Mouse (Mus musculus): ENCODE data around the gene Epm2a. TPM values are rescaled to one million over a fixed set of nuclear protein-coding genes. Genes with fewer than 3 reads are reported as not detected.
A peak's percentile ranks its signal among the peaks of the same experiment; 100 is the strongest.
"Not testable (repeated sequence)": the region's sequence is repeated elsewhere in the genome, so short reads cannot be mapped to it uniquely, and the experiment has no call there.

The Epm2a gene
- 1.9 and 2.9 TPM in 2 replicates for polyA plus RNA-seq (2014; fragmentation: Nextera tagmentation; extraction: Ambion mirVana)

DNA sequence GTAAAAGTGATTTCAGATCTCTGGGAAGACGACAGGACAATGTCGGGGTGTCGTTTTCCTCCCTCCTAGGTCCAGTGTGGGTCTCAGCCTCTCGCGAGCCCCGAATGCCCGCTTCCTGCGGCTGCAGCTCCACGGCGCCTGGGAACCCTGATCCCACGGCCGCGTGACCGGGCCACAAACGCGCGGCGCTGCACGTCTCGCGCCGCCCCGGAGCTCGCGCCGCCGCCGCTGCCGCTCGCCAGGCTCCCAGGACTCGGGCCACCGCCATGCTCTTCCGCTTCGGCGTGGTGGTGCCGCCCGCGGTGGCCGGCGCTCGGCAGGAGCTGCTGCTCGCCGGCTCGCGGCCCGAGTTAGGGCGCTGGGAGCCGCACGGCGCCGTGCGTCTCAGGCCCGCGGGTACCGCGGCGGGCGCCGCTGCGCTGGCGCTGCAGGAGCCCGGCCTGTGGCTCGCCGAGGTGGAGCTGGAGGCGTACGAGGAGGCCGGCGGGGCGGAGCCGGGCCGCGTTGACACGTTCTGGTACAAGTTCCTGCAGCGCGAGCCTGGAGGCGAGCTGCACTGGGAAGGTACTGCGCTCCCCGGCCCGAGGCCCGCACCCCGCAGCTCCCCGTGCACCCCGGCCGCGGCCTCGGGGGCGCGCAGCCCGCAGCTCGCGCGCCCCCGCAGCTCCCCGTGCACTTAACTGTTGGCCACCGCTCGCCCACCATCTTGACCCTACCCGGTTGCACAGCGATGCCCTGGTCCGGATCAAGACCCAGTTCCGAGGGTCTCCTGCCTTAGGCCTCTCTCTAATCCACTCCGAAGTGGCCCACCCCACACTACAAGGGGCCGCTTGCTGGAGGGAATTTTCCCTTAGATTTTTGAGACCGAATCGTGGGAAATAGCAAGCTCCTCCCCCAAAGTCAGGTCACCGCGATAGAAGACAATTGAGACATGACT is at the start of gene Epm2a:
Epm2a (plus strand) TSS at position 200 of the 937 bp plus-strand sequence.
- no peaks in the 10 kb centered on the region for H3K9me3 ChIP-seq (ENCODE audit: control insufficient read depth, low read length)
- H3K27ac ChIP-seq (replicated peaks; ENCODE audit: low read depth, low read length), result peak within 1 kb of the TSS; percentile 98
- under 1% methylated on average over 104 of the region's 106 CpGs for WGBS
- DNase-seq, result peak; percentile 89
- H3K4me2 ChIP-seq (ENCODE audit: low read length), result peak within 1 kb of the TSS; percentile 71
- H3K4me1 ChIP-seq (ENCODE audit: control insufficient read depth, insufficient read depth, low read length), result no peaks in the 10 kb centered on the region
- H3K27me3 ChIP-seq (ENCODE audit: control insufficient read depth, insufficient read depth, low read length), result no peaks in the 10 kb centered on the region
- no peaks in the 10 kb centered on the region for H3K36me3 ChIP-seq (ENCODE audit: control insufficient read depth, insufficient read depth, low read length)
- H3K4me3 ChIP-seq (replicated peaks; ENCODE audit: low read depth, low read length), result peak within 1 kb of the TSS; percentile 69
- peak; percentile 94 for ATAC-seq (ENCODE audit: low FRiP score, low TSS enrichment)
- H3K9ac ChIP-seq (replicated peaks; ENCODE audit: low read length), result peak within 1 kb of the TSS; percentile 92

DNA sequence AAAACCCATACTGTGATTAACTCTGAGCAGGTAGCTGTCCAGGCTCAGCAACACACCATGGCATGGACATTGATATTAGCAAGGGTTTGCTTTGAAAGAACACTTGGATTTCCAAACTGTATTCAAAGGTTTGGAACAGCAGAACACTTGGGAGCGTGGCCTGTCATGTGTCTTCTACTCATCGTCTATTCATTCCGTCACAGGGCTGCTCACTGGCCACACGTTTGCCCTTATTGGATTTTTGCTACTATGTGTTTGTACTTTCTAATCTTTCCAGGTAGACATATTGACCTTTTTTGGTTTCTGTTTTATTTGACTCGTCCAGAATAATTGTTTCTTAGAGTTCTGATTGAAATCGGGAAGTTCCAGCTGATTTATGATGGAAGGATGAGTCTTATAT is 44.8 kb upstream of the Epm2a start:
- H3K9me3 ChIP-seq (ENCODE audit: control insufficient read depth, low read length), result no peaks in the 10 kb centered on the region
- H3K36me3 ChIP-seq (ENCODE audit: control insufficient read depth, insufficient read depth, low read length), result peaks cover 3% of the 10 kb centered on the region; the same call in 1 of the 2 replicates
- no peaks in the 10 kb centered on the region for H3K4me1 ChIP-seq (ENCODE audit: control insufficient read depth, insufficient read depth, low read length)
- no peak overlapping the region for H3K4me2 ChIP-seq (ENCODE audit: low read length)
- no peak for DNase-seq
- H3K27ac ChIP-seq (replicated peaks; ENCODE audit: low read depth, low read length), result no peak overlapping the region
- WGBS, result 94% methylated on average over 6 of the region's 6 CpGs
- no peaks in the 10 kb centered on the region for H3K27me3 ChIP-seq (ENCODE audit: control insufficient read depth, insufficient read depth, low read length)
- ATAC-seq (ENCODE audit: low FRiP score, low TSS enrichment), result no peak
- H3K9ac ChIP-seq (replicated peaks; ENCODE audit: low read length), result no peak overlapping the region
- H3K4me3 ChIP-seq (replicated peaks; ENCODE audit: low read depth, low read length), result no peak overlapping the region

DNA sequence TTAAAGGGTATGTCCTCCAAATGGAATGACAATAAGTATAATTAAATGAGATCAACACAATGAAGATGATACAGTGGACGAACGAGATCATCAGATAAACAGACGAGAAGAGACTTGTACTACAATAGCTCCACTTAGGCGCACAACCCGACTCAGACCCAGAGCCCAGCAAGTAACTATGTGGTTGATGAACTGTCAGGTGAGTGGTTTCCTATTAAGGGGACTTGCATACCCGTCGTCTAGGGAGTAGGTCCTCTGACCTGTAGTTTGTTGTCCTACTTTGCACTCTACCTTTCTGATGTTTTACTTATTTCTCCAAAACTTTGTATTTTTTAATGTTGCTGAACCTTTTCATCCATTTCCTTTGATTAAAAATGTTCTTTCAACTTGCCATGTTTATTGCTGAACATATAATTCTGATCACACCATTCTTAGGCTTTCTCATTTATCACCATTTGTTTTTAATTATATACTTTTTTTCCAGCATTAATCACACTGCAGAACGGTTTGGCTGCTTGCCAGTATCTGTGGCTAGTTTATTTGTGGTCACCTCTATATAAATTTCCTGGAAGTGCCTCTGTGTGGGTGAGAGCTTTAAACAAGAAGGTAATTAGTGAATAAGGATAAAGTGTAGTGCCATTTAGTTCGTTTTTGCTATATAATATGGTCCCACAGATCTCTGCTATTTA is 37.7 kb upstream of the Epm2a start:
- no peak for DNase-seq
- H3K36me3 ChIP-seq (ENCODE audit: control insufficient read depth, insufficient read depth, low read length), result no peaks in the 10 kb centered on the region
- H3K4me3 ChIP-seq (replicated peaks; ENCODE audit: low read depth, low read length), result no peak overlapping the region
- H3K27ac ChIP-seq (replicated peaks; ENCODE audit: low read depth, low read length), result no peak overlapping the region
- H3K4me1 ChIP-seq (ENCODE audit: control insufficient read depth, insufficient read depth, low read length), result no peaks in the 10 kb centered on the region
- ATAC-seq (ENCODE audit: low FRiP score, low TSS enrichment), result no peak
- no peaks in the 10 kb centered on the region for H3K9me3 ChIP-seq (ENCODE audit: control insufficient read depth, low read length)
- 93% methylated on average over 9 of the region's 9 CpGs for WGBS
- no peak overlapping the region for H3K9ac ChIP-seq (replicated peaks; ENCODE audit: low read length)
- H3K27me3 ChIP-seq (ENCODE audit: control insufficient read depth, insufficient read depth, low read length), result no peaks in the 10 kb centered on the region
- H3K4me2 ChIP-seq (ENCODE audit: low read length), result no peak overlapping the region

DNA sequence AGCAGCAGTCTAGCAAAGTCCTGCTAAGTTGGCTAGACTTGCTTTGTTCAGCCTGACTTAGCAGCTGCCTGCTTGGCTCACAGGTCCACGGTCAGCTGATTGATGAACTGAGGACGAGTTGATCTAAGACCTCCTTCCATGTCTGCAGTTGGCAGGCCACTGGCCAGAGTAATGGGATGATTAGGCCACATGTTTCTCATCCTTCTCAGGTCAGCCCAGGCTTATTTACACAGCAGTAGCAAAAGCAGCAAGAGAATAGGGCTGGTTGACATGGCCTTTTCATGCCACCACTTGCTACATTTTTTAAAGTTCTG is 37.2 kb upstream of the Epm2a start:
- ATAC-seq (ENCODE audit: low FRiP score, low TSS enrichment), result no peak
- H3K9ac ChIP-seq (replicated peaks; ENCODE audit: low read length), result no peak overlapping the region
- no peaks in the 10 kb centered on the region for H3K4me1 ChIP-seq (ENCODE audit: control insufficient read depth, insufficient read depth, low read length)
- H3K4me3 ChIP-seq (replicated peaks; ENCODE audit: low read depth, low read length), result no peak overlapping the region
- H3K27me3 ChIP-seq (ENCODE audit: control insufficient read depth, insufficient read depth, low read length), result no peaks in the 10 kb centered on the region
- no peaks in the 10 kb centered on the region for H3K9me3 ChIP-seq (ENCODE audit: control insufficient read depth, low read length)
- H3K36me3 ChIP-seq (ENCODE audit: control insufficient read depth, insufficient read depth, low read length), result no peaks in the 10 kb centered on the region
- no peak overlapping the region for H3K27ac ChIP-seq (replicated peaks; ENCODE audit: low read depth, low read length)
- DNase-seq, result no peak
- 80% methylated on average over 2 of the region's 2 CpGs for whole genome bisulfite sequencing
- H3K4me2 ChIP-seq (ENCODE audit: low read length), result no peak overlapping the region

DNA sequence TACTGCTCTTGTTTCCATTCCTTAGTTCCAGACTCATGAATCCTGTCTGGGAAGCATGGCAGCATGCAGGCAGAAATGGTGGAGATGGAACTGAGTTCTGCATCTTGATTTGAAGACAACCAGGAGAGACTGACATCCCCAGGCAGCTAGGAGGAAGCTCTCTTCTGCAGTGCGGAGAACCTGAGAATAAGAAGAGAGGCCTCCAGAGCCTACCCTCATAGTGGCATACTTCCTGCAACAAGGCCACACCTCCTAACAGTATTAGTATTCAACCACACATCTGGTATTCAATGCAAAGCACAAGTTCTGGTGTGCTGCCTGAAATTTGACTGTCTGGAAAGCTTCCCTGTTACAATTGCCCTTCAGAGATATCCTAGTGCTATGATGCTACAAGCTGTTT is 33.3 kb upstream of the Epm2a start:
- ATAC-seq (ENCODE audit: low FRiP score, low TSS enrichment) (no peak), DNase-seq (no peak)
- WGBS, result 97% methylated on average over 1 of the region's 1 CpGs
- Histone ChIP-seq H3K4me1 (ENCODE audit: control insufficient read depth, insufficient read depth, low read length) (no peaks in the 10 kb centered on the region), H3K27ac (replicated peaks; ENCODE audit: low read depth, low read length) (no peak overlapping the region), H3K4me3 (replicated peaks; ENCODE audit: low read depth, low read length) (no peak overlapping the region), H3K36me3 (ENCODE audit: control insufficient read depth, insufficient read depth, low read length) (no peaks in the 10 kb centered on the region), H3K4me2 (ENCODE audit: low read length) (no peak overlapping the region), H3K9me3 (ENCODE audit: control insufficient read depth, low read length) (no peaks in the 10 kb centered on the region), H3K27me3 (ENCODE audit: control insufficient read depth, insufficient read depth, low read length) (no peaks in the 10 kb centered on the region), H3K9ac (replicated peaks; ENCODE audit: low read length) (no peak overlapping the region)

DNA sequence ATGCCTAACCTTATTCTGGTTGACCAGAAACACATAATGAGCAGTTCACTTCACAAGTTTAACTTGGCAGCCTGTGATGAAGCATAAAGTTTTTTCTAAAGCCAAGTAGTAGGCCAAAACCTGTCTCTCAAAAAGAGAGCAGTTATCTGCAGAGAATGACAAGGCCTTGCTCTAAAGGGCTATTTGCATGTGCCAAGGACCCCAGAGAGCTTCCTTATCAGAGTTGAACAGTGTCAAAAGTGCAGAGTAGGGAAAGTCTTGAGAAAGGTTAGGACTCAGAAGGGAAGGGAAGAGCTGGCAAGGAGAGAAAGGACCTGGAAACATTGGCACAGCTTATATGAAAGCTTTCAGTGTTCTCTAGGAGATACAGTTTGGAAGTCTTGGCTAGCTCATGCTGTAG is 32.7 kb upstream of the Epm2a start:
- Histone ChIP-seq H3K27ac (replicated peaks; ENCODE audit: low read depth, low read length) (no peak overlapping the region), H3K4me1 (ENCODE audit: control insufficient read depth, insufficient read depth, low read length) (no peaks in the 10 kb centered on the region), H3K9ac (replicated peaks; ENCODE audit: low read length) (no peak overlapping the region), H3K4me3 (replicated peaks; ENCODE audit: low read depth, low read length) (no peak overlapping the region), H3K9me3 (ENCODE audit: control insufficient read depth, low read length) (no peaks in the 10 kb centered on the region), H3K36me3 (ENCODE audit: control insufficient read depth, insufficient read depth, low read length) (no peaks in the 10 kb centered on the region), H3K27me3 (ENCODE audit: control insufficient read depth, insufficient read depth, low read length) (no peaks in the 10 kb centered on the region), H3K4me2 (ENCODE audit: low read length) (no peak overlapping the region)
- ATAC-seq (ENCODE audit: low FRiP score, low TSS enrichment), result no peak
- DNase-seq, result no peak

DNA sequence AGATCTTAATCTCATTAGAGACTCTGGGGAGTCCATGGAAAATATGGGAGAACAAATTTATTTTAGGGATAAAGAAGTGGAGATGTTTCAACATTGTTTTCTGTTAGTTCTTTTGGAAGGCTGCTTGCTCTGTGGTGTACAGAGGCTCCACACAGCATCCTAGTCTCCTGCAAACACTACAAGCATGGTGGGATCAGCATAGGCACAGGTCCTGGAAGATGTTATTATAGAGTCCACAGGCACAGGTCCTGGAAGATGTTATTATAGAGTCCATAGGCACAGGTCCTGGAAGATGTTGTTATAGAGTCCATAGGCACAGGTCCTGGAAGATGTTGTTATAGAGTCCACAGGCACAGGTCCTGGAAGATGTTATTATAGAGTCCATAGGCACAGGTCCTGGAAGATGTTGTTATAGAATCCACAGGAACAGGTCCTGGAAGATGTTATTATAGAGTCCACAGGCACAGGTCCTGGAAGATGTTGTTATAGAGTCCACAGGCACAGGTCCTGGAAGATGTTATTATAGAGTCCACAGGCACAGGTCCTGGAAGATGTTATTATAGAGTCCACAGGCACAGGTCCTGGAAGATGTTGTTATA is 25.2 kb upstream of the Epm2a start:
- not testable (repeated sequence) for H3K4me1 ChIP-seq (ENCODE audit: control insufficient read depth, insufficient read depth, low read length); H3K27ac ChIP-seq (replicated peaks; ENCODE audit: low read depth, low read length); H3K27me3 ChIP-seq (ENCODE audit: control insufficient read depth, insufficient read depth, low read length); H3K4me3 ChIP-seq (replicated peaks; ENCODE audit: low read depth, low read length); H3K9ac ChIP-seq (replicated peaks; ENCODE audit: low read length); H3K36me3 ChIP-seq (ENCODE audit: control insufficient read depth, insufficient read depth, low read length); H3K9me3 ChIP-seq (ENCODE audit: control insufficient read depth, low read length); ATAC-seq (ENCODE audit: low FRiP score, low TSS enrichment); H3K4me2 ChIP-seq (ENCODE audit: low read length)
- peak; percentile 42 for DNase-seq

DNA sequence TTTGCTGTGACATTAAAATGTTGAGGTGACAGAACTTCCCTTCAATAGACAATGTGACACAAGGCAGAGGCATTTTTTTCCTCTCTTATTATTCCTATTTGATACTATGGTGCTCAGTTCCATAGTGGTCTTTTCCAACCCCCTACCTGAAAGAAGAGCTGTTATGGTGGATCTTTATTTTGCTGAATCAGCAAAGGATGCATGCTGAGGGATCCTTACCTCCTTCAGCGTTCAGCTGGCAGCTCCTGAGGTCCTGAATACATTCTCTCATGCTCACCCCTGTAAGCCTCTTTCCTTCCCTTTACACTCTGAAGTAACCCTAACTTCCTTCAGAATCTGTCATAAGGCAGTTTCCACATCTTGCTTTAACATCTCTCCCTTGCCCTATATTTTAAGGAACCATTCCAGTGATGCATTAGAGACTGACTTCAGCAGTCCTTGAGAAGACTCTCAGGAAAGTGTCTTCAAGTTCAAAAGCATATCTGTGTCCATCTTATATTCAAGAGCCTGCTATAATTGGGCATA is 23.7 kb upstream of the Epm2a start:
- DNase-seq, result no peak
- Histone ChIP-seq H3K4me3 (replicated peaks; ENCODE audit: low read depth, low read length) (no peak overlapping the region), H3K9ac (replicated peaks; ENCODE audit: low read length) (no peak overlapping the region), H3K36me3 (ENCODE audit: control insufficient read depth, insufficient read depth, low read length) (no peaks in the 10 kb centered on the region), H3K9me3 (ENCODE audit: control insufficient read depth, low read length) (no peaks in the 10 kb centered on the region), H3K4me2 (ENCODE audit: low read length) (no peak overlapping the region), H3K27me3 (ENCODE audit: control insufficient read depth, insufficient read depth, low read length) (no peaks in the 10 kb centered on the region), H3K4me1 (ENCODE audit: control insufficient read depth, insufficient read depth, low read length) (no peaks in the 10 kb centered on the region), H3K27ac (replicated peaks; ENCODE audit: low read depth, low read length) (no peak overlapping the region)
- 79% methylated on average over 1 of the region's 1 CpGs for WGBS
- ATAC-seq (ENCODE audit: low FRiP score, low TSS enrichment), result no peak
